Mouse (Mus musculus): ENCODE results near the gene Ptpre.
"Not testable (repeated sequence)": the region's sequence is repeated elsewhere in the genome, so short reads cannot be mapped to it uniquely, and the experiment has no call there.

The Ptpre gene

GRCm38 (mm10) chr7:135537341-135537901 is at the start of gene Ptpre:
Gene Ptpre, plus strand, starts transcription at chr7:135537481.
- peak; percentile 83 to 86 for DNase-seq (ENCODE audit: low spot score in 2 of 2)

DNA sequence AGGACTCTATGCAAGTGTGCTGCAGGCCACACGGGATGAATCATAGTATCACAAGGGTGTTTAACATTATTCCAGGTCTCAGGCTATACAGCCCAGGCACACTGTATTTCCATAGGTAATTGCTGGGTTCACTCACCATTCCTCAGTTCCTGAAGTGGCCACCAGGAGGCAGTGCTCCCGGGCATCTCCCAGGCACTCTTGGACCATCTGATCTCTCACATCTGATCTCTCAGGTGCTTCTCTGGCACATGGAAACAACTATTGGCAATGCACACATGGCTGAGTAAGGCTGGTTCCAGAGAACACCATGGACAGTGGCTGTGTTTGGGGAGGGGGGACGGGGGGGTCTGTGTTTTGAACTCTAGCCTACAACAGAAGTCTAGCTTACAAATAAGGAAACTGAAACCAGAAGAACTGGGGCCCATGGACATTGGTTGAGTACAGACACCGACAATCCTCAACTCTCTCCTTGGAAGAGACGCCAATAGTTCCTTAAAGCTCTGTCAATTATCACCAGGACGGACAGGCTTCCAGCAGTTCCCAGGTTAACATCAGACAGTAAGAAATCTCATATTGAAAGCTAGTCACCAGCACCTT is 49.0 kb upstream of the Ptpre start:
- DNase-seq (ENCODE audit: low spot score in 2 of 2) = no peak

DNA sequence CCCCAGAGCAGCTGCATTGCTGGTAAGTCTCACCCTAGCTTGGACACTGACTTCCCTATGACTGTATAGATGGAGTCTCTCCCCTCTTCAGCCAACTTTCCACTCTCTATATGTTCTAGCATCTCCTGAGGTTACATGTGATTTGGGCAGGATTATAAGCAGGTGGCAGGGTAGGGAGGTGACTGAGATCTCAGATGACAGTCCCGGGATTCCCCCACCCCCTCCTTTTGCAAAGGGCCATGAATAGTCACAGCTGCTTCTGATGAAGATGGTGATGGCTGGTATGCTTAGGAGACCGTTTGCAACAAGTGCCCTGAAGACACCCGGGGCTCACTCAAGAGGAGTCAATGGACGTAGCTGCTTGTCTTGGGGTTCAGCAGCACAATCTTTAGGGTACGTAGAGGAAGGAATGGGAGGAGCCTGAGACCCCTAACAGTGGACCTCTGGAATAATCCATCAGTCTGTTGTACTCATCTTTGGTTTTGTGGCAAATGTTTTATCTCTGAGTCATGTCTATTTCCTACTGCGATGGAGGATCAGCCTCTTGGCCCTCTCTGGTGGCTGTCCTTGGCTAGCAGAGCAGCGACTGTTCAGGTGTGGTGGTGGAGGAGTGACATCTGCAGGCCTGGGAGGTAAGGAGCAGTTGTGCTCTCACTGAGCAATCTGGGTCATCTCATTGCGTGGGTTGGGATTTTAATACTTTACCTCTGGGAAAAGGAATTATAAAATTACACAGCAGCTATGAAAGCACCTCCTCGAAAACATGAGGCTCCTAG is 47.4 kb upstream of the Ptpre start:
- no peak for DNase-seq (ENCODE audit: low spot score in 2 of 2)

GRCm38 (mm10) chr7:135490500-135490886 is 46.8 kb upstream of the Ptpre start:
- no peak for DNase-seq (ENCODE audit: low spot score in 2 of 2)

DNA sequence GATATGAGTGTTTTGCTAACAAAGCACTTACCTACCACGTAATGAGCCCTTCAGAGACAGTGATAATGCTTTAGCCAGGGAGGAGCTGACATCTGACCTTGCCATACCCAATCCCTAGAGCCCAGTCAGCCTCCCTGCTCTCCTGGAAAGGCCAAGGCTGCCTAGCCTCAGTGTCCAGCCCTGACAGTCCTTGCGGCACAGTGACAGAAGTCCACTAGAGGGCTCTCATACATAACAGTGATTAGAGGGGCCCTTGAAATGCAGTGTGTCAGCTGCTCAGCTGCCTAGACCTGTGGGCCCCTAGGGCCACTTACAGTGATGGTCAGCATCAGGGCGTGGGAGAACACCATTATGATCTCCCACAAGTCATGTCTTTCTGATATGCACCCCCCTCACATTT is 42.0 kb upstream of the Ptpre start:
- DNase-seq (ENCODE audit: low spot score in 2 of 2) = no peak

- DNase-seq (ENCODE audit: low spot score in 2 of 2) = no peak
Measured at GRCm38 (mm10) chr7:135498565-135499186, 38.6 kb upstream of the Ptpre start.

- no peak for DNase-seq (ENCODE audit: low spot score in 2 of 2)
Measured at GRCm38 (mm10) chr7:135499403-135499802, 37.9 kb upstream of the Ptpre start.

GRCm38 (mm10) chr7:135506506-135506905 is 30.8 kb upstream of the Ptpre start:
- DNase-seq (ENCODE audit: low spot score in 2 of 2) = not testable (repeated sequence)

GRCm38 (mm10) chr7:135508602-135509001 is 28.7 kb upstream of the Ptpre start:
- no peak for DNase-seq (ENCODE audit: low spot score in 2 of 2)

DNA sequence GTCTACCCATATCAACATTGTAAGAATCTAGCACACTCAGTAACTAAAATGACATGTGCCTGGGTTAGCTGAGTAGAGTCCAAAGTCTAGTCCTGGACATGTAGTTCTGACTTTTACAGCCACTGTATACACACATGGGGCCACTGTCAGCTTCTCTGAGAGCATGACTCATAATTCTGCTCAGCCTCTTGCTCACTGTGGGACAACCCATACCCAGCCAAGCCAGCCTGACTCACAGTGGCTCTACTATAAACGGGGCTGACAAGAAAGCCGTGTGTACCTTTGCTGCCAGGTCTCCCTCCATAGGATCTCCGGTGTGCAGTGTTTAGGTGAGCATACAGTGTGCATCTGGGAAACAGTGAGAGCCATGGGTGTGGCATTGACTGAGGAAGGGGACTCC is 28.0 kb upstream of the Ptpre start:
- DNase-seq (ENCODE audit: low spot score in 2 of 2) = no peak

- no peak for DNase-seq (ENCODE audit: low spot score in 2 of 2)
Measured at GRCm38 (mm10) chr7:135510431-135510830, 26.9 kb upstream of the Ptpre start.

- no peak for DNase-seq (ENCODE audit: low spot score in 2 of 2)
Measured at GRCm38 (mm10) chr7:135511723-135512122, 25.6 kb upstream of the Ptpre start.

DNA sequence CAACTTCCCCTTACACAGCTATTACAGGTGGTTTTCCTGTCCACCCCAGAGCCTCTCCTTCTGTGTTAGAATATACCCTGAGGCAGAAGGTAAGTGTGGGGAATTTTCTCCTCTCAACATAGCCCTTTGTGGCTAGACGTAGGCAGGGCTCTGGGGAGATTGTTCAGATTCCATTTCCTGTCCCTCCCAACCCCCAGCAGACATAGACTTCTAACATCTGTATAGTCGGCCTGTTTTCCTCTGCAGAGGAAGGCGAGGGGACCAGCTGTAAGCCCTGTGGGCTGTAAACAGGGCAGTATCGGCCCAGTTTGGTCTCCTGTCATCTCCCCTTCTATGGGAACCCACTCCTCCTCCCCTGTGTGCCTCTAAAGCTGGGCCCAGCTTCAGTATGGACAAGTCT is 20.1 kb upstream of the Ptpre start:
- DNase-seq (ENCODE audit: low spot score in 2 of 2) = no peak

- no peak for DNase-seq (ENCODE audit: low spot score in 2 of 2)
Measured at GRCm38 (mm10) chr7:135520241-135520640, 17.0 kb upstream of the Ptpre start.

- DNase-seq (ENCODE audit: low spot score in 2 of 2) = no peak
Measured at GRCm38 (mm10) chr7:135521755-135522512, 15.3 kb upstream of the Ptpre start.

GRCm38 (mm10) chr7:135523981-135524380 is 13.3 kb upstream of the Ptpre start:
- no peak for DNase-seq (ENCODE audit: low spot score in 2 of 2)

DNA sequence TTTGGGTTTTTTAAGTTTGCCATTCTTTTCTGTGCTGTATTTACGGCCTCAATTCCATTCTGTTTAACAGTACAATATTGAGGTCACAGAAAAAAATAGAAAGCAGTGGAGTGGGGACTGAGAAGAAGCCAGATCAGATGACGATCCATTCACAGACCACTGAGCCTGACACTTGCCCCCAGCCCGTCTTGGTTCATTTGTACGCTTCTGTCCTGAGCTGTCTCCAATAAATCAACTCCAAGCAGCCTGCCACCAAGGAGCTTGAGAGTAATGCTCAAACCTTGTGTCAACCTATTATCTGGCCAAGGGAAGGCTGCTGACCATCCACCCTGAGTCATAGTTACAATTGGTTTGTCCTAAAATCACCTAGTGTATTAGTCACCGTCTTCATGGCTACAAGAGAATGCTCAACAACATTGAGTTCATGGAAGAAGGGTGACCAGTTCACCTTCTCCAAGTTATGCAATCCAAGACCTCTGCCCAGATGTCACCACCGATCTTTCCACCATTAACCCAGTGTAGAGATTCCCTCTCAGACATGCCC is 12.8 kb upstream of the Ptpre start:
- no peak for DNase-seq (ENCODE audit: low spot score in 2 of 2)

DNA sequence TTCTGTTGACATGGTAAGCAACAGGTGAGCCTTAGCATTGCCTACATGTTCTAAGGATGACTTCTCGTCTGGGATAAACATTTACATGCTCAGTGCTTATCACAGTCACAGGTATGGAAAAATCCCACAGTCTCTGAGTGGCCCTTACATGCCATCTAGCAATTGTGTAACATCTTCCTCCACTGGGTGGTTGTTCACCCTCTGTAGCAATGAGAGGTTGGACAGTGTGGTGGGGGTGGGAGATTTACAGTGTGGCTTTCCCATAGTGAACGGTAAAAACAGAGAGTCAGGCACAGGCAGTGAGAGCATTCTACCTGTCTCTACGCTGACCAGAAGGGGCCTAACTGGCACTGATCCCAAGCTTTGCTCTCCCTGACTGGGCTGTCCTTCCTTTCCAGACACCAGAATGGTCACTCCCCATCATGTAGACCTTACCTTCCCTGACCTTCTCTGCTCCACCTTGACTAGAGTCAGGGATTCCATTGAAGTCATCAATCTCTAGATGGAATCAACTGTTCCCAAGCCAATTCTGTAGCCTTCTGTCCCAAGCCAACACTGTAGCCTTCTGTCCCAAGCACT is 10.6 kb upstream of the Ptpre start:
- no peak for DNase-seq (ENCODE audit: low spot score in 2 of 2)

GRCm38 (mm10) chr7:135527169-135527568 is 10.1 kb upstream of the Ptpre start:
- DNase-seq (ENCODE audit: low spot score in 2 of 2) = no peak

DNA sequence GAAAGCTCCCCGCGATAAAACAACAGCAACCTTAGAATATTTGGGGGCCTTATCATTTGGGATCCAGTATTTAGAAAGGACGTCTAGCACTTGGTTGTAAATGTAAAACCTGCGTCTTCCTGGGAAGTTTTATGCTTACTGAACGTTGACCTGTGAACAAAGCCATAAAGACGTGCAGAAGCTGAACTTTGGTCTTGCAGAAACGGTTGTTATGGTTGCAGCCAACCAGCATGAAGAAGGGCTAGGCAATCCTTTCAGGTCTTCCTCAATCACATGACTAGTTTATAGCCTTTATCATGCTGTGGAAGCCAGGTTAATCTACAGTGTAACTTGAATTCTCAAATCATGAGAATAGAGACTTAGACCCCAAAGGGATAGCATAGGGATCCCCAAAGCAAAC is 8.8 kb upstream of the Ptpre start, which contains the start of gene Clrn3:
Gene Clrn3, minus strand, starts transcription at position 140 of the 400 bp plus-strand sequence.
- DNase-seq (ENCODE audit: low spot score in 2 of 2) = no peak

DNA sequence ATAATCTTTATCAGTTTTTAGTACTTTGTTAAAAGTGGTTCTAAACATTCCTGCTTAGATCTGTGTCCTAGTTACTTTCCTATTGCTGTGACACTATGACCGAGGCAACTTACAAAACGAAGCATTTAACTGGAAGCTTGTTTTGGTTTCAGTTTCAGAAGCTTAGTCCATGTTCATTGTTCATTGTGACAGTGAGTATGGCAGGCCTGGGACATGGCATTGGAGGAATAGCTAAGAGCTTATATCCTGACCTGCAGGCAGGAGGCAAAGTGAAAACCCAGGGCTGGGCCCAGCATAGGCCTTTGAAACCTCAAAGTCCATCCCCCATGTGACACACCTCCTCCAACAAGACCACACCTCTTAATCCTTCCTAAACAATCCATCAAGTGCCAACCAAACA is 8.2 kb upstream of the Ptpre start:
- DNase-seq (ENCODE audit: low spot score in 2 of 2) = no peak

Measured in heart, adult 9 months (tissue).